Mouse (Mus musculus) gonadal fat pad, adult 2 months (tissue): ENCODE measurements around the gene Opn1sw. TPM values are rescaled to one million over a fixed set of nuclear protein-coding genes. Genes with fewer than 3 reads are reported as not detected.
"Not testable (repeated sequence)": the region's sequence is repeated elsewhere in the genome, so short reads cannot be mapped to it uniquely, and the experiment has no call there.

Source experiments
- DNase-seq: peaks from one replicate; pipeline ENCODE4 v3.0.0-alpha.2; 2012; ENCODE audit warnings: low read depth
- polyA plus RNA-seq: library from polyadenylated mRNA; depleted of rRNA; stranded (reverse); fragments of >200 nt; gene quantifications from 2 replicates; pipeline ENCODE4 v1.2.3, GENCODE M21; 2012; rRNA removed

Gene Opn1sw
- polyA plus RNA-seq, 1 experiment: 0.81 TPM

- DNase-seq: no peak
Observed at GRCm38 (mm10) chr6:29347189-29347588, 41.1 kb downstream of the Opn1sw start.

- not testable (repeated sequence) for DNase-seq
Observed at GRCm38 (mm10) chr6:29346512-29346911, 41.8 kb downstream of the Opn1sw start.

GRCm38 (mm10) chr6:29329514-29329913, 58.8 kb downstream of the Opn1sw start:
- no peak for DNase-seq

GRCm38 (mm10) chr6:29326961-29327360, 61.3 kb downstream of the Opn1sw start:
- DNase-seq: no peak

Other genes with a start within 250 kb of the Opn1sw start
- gene Rbm28, start 223.5 kb downstream of the Opn1sw start, polyA plus RNA-seq: 12.8 and 18.1 TPM in 2 replicates
- gene Prrt4, start 208.9 kb downstream of the Opn1sw start, polyA plus RNA-seq: 1.8 and 2.1 TPM in 2 replicates
- 35.8 and 36.5 TPM in 2 replicates for gene Impdh1, start 172.1 kb downstream of the Opn1sw start, polyA plus RNA-seq
- 11.9 and 21.2 TPM in 2 replicates for gene Hilpda, start 116.0 kb downstream of the Opn1sw start, polyA plus RNA-seq
- gene Fam71f2, start 108.9 kb downstream of the Opn1sw start, polyA plus RNA-seq: 12.4 and 14.0 TPM in 2 replicates
- gene Fam71f1, start 69.3 kb downstream of the Opn1sw start, polyA plus RNA-seq: 0.77 and 2.0 TPM in 2 replicates
- gene Calu, start 40.4 kb downstream of the Opn1sw start, polyA plus RNA-seq: 83.7 and 110 TPM in 2 replicates
- 6.1 and 8.4 TPM in 2 replicates for gene Ccdc136, start 7.8 kb upstream of the Opn1sw start, polyA plus RNA-seq
- gene Flnc, start 44.8 kb upstream of the Opn1sw start, polyA plus RNA-seq: 6.6 and 9.7 TPM in 2 replicates
- 315 and 362 TPM in 2 replicates for gene Atp6v1f, start 79.2 kb upstream of the Opn1sw start, polyA plus RNA-seq
- not detected in 2 replicates for gene Atp6v1fnb, start 83.0 kb upstream of the Opn1sw start, polyA plus RNA-seq
- 5.2 and 8.3 TPM in 2 replicates for gene Kcp, start 119.5 kb upstream of the Opn1sw start, polyA plus RNA-seq
- gene Irf5, start 138.2 kb upstream of the Opn1sw start, polyA plus RNA-seq: 13.5 and 16.3 TPM in 2 replicates
- gene Tnpo3, start 221.4 kb upstream of the Opn1sw start, polyA plus RNA-seq: 43.0 and 46.2 TPM in 2 replicates